Mouse (Mus musculus) ES-E14 (cell line): ENCODE results near the gene Ccdc85a.

Source experiments
- ZC3H11A ChIP-seq: IDR thresholded peaks from 2 replicates; pipeline ENCODE4 v1.6.1; 2012; ENCODE audit warnings: low read depth, mild to moderate bottlenecking, inconsistent platforms, low read length, borderline replicate concordance
- ZNF384 ChIP-seq: IDR thresholded peaks from 2 replicates; pipeline ENCODE4 v1.6.1; 2012; ENCODE audit warnings: low read depth, low read length, inconsistent platforms

- TF ChIP-seq ZC3H11A (no peak), ZNF384 (no peak)
Observed at GRCm38 (mm10) chr11:28477088-28477487, 107.0 kb downstream of the Ccdc85a start.
